Comparison of ENCODE assay signal across 8 mouse cellular contexts in genomic region chr1:92830626-92831187, GRCm38 (mm10). TPM values are rescaled to one million over a fixed set of nuclear protein-coding genes. Genes with fewer than 3 reads are reported as not detected.
DNase-seq lines count a peak whose midpoint lies in the region; ATAC-seq and TF ChIP-seq lines count a peak whose summit lies in the region.

No protein-coding gene starts in this region.

- TF ChIP-seq CTCF in left cerebral cortex, adult 2 months (IDR thresholded peaks at IDR 0.05) = no peak

- no peaks in the 10 kb centered on the region for H3K9me3 ChIP-seq in embryonic facial prominence, embryonic 14.5 days (ENCODE audit: control insufficient read depth, low read length)
- no peaks in the 10 kb centered on the region for H3K9me3 ChIP-seq in intestine, embryonic 16.5 days (ENCODE audit: control insufficient read depth, low read length)
- no peaks in the 10 kb centered on the region for H3K9me3 ChIP-seq in neural tube, embryonic 14.5 days (ENCODE audit: control insufficient read depth, low read length)

- ATAC-seq in embryonic facial prominence, embryonic 14.5 days (ENCODE audit: low read depth) = no peak
- no peak for ATAC-seq in intestine, embryonic 16.5 days
- ATAC-seq in neural tube, embryonic 14.5 days (ENCODE audit: low read depth) = no peak

- H3K27ac ChIP-seq in left cerebral cortex, adult 2 months = peak overlapping the region; percentile 95
- H3K27ac ChIP-seq in embryonic facial prominence, embryonic 14.5 days (replicated peaks; ENCODE audit: low read depth, low read length) = peak overlapping the region; percentile 90
- H3K27ac ChIP-seq in intestine, embryonic 16.5 days (ENCODE audit: low read length) = no peak overlapping the region
- peak overlapping the region; percentile 94 for H3K27ac ChIP-seq in neural tube, embryonic 14.5 days (ENCODE audit: low read depth, low read length)

- peak overlapping the region; percentile 67 for H3K4me3 ChIP-seq in left cerebral cortex, adult 2 months
- peak overlapping the region; percentile 90 for H3K4me3 ChIP-seq in embryonic facial prominence, embryonic 14.5 days (ENCODE audit: low read depth, low read length)
- H3K4me3 ChIP-seq in intestine, embryonic 16.5 days (ENCODE audit: low read length) = peak overlapping the region; percentile 72
- peak overlapping the region; percentile 70 for H3K4me3 ChIP-seq in neural tube, embryonic 14.5 days (ENCODE audit: low read depth, low read length)

- DNase-seq in left cerebral cortex, adult 2 months (ENCODE audit: extremely low spot score in 1 of 2, low spot score in 2 of 2) = no peak
- DNase-seq in left cerebral cortex, postnatal 14 days (ENCODE audit: low spot score in 2 of 2) = no peak
- no peak for DNase-seq in embryonic facial prominence, embryonic 14.5 days (ENCODE audit: low spot score)
- DNase-seq in right cerebral cortex, postnatal 14 days = no peak
- no peak for DNase-seq in spleen, postnatal 14 days (ENCODE audit: low spot score in 2 of 2)
- DNase-seq in lung, postnatal 25 days (ENCODE audit: low spot score) = no peak

- intact Hi-C loops in left cerebral cortex, adult 2 months (cut with DNase I) = loop anchor here (5.0 kb wide), 1 partner anchor 118 kb away; no protein-coding TSS in a partner anchor
- intact Hi-C loops in left cerebral cortex, postnatal 14 days (cut with DNase I) = loop anchor here (5.0 to 10.0 kb wide), 2 partner anchors 216 to 308 kb away; partner anchors contain the start of gene Olfr12

- peak overlapping the region; percentile 71 for H3K4me2 ChIP-seq in embryonic facial prominence, embryonic 14.5 days (ENCODE audit: low read depth, low read length)
- peak overlapping the region; percentile 95 for H3K4me2 ChIP-seq in intestine, embryonic 16.5 days (ENCODE audit: low read depth, low read length)
- H3K4me2 ChIP-seq in neural tube, embryonic 14.5 days (ENCODE audit: low read depth, low read length) = peak overlapping the region; percentile 67

- peaks cover 7% of the 10 kb centered on the region; the same call in 1 of the 2 replicates for H3K36me3 ChIP-seq in embryonic facial prominence, embryonic 14.5 days (ENCODE audit: control insufficient read depth, insufficient read depth, low read length)
- H3K36me3 ChIP-seq in intestine, embryonic 16.5 days (ENCODE audit: control insufficient read depth, insufficient read depth, low read length) = no peaks in the 10 kb centered on the region
- no peaks in the 10 kb centered on the region for H3K36me3 ChIP-seq in neural tube, embryonic 14.5 days (ENCODE audit: control insufficient read depth, insufficient read depth, low read length)

- H3K4me1 ChIP-seq in embryonic facial prominence, embryonic 14.5 days (ENCODE audit: control insufficient read depth, insufficient read depth, low read length) = peaks cover 16% of the 10 kb centered on the region
- peaks cover 17% of the 10 kb centered on the region; the same call in 1 of the 2 replicates for H3K4me1 ChIP-seq in intestine, embryonic 16.5 days (ENCODE audit: control insufficient read depth, insufficient read depth, low read length)
- H3K4me1 ChIP-seq in neural tube, embryonic 14.5 days (ENCODE audit: control insufficient read depth, insufficient read depth, low read length) = peaks cover 32% of the 10 kb centered on the region

- 6% methylated on average over 13 of the region's 13 CpGs for WGBS in embryonic facial prominence, embryonic 14.5 days
- WGBS in intestine, embryonic 16.5 days = 8% methylated on average over 13 of the region's 13 CpGs
- WGBS in neural tube, embryonic 14.5 days = 7% methylated on average over 13 of the region's 13 CpGs

- peak overlapping the region; percentile 94 for H3K9ac ChIP-seq in embryonic facial prominence, embryonic 14.5 days (ENCODE audit: low read depth, low read length)
- peak overlapping the region; percentile 82; the same call in 1 of the 2 replicates for H3K9ac ChIP-seq in intestine, embryonic 16.5 days (ENCODE audit: low read depth, low read length)
- H3K9ac ChIP-seq in neural tube, embryonic 14.5 days (replicated peaks; ENCODE audit: low read depth, low read length) = peak overlapping the region; percentile 82

- H3K27me3 ChIP-seq in embryonic facial prominence, embryonic 14.5 days (replicated peaks; ENCODE audit: control insufficient read depth, insufficient read depth, low read length) = no peaks in the 10 kb centered on the region
- peaks cover 5% of the 10 kb centered on the region; the same call in 1 of the 2 replicates for H3K27me3 ChIP-seq in intestine, embryonic 16.5 days (replicated peaks; ENCODE audit: control insufficient read depth, insufficient read depth, low read length)
- peaks cover 5% of the 10 kb centered on the region; the same call in 1 of the 2 replicates for H3K27me3 ChIP-seq in neural tube, embryonic 14.5 days (ENCODE audit: control insufficient read depth, insufficient read depth, low read length)

RNA-seq across cellular contexts. Expression of gene Gpc1, which starts 0.7 kb away (rescaled TPM):
- total RNA-seq in left cerebral cortex, adult 2 months (2021) = 10 to 100 TPM; 88.7 to 94.1 TPM
- 10 to 100 TPM; 73.9 to 88.5 TPM for total RNA-seq in left cerebral cortex, postnatal 14 days (2021)
- 93.3 and 104 TPM in 2 replicates for polyA plus RNA-seq in embryonic facial prominence, embryonic 14.5 days (2014; fragmentation: Nextera tagmentation; extraction: Ambion mirVana)
- 24.9 and 25.0 TPM in 2 replicates for polyA plus RNA-seq in intestine, embryonic 16.5 days (2015; fragmentation: Nextera tagmentation; extraction: Ambion mirVana)
- 58.5 and 65.7 TPM in 2 replicates for polyA plus RNA-seq in neural tube, embryonic 14.5 days (2014; fragmentation: Nextera tagmentation; extraction: Ambion mirVana)
